Mouse (Mus musculus): ENCODE measurements around the gene Alox12b. TPM values are rescaled to one million over a fixed set of nuclear protein-coding genes. Genes with fewer than 3 reads are reported as not detected.

Gene Alox12b
- total and polyA plus RNA-seq, 3 experiments, result not detected

- TF ChIP-seq BHLHE40 (IDR thresholded peaks at IDR 0.05; ENCODE audit: borderline replicate concordance, low read depth, low read length), result no peak
- TF ChIP-seq SIN3A (IDR thresholded peaks at IDR 0.05; ENCODE audit: low read length), result no peak
- TF ChIP-seq ETS1 (IDR thresholded peaks at IDR 0.05; ENCODE audit: low read depth, low read length), result no peak
- TF ChIP-seq CTCF (IDR thresholded peaks at IDR 0.05 in 2 of 3, conservative IDR thresholded peaks at IDR 0.05 in 1 of 3; ENCODE audit: control insufficient read depth in 1 of 3, insufficient read depth in 1 of 3, low read depth in 2 of 3, low read length in 3 of 3, poor library complexity in 1 of 3, severe bottlenecking in 1 of 3), result peak in 1 of 3 experiments; percentile 9; a peak in 1 of 6 replicates
- TF ChIP-seq NELFE (IDR thresholded peaks at IDR 0.05; ENCODE audit: low read depth, low read length), result no peak
- no peak for TF ChIP-seq E2F4 (IDR thresholded peaks at IDR 0.05; ENCODE audit: borderline replicate concordance, low read depth, low read length)
- TF ChIP-seq USF2 (IDR thresholded peaks at IDR 0.05; ENCODE audit: borderline replicate concordance in 1 of 2, insufficient read depth in 1 of 2, low read depth in 1 of 2, low read length in 2 of 2), result no peak
- no peaks in the 10 kb centered on the region for H3K4me1 ChIP-seq (ENCODE audit: control insufficient read depth in 1 of 2, insufficient read depth in 2 of 2, low read length in 2 of 2)
- no peaks in the 10 kb centered on the region for H3K79me2 ChIP-seq (ENCODE audit: control insufficient read depth, insufficient read depth, low read length, poor library complexity)
- H3K9me3 ChIP-seq (replicated peaks; ENCODE audit: insufficient read depth, low read length), result no peaks in the 10 kb centered on the region
- no peaks in the 10 kb centered on the region for H3K36me3 ChIP-seq (ENCODE audit: control insufficient read depth in 1 of 2, insufficient read depth in 2 of 2, low read length in 2 of 2)
- no peak overlapping the region for H3K9ac ChIP-seq (ENCODE audit: control insufficient read depth, low read depth, low read length, poor library complexity, severe bottlenecking)
- no peak for DNase-seq (ENCODE audit: low read depth, low spot score)
- H3K27ac ChIP-seq (ENCODE audit: control insufficient read depth, low read depth, low read length), result no peak overlapping the region
- no peak overlapping the region for H3K4me3 ChIP-seq (ENCODE audit: control insufficient read depth in 1 of 2, insufficient read depth in 1 of 2, low read depth in 2 of 2, low read length in 2 of 2)
- peaks cover 16 to 19% of the 10 kb centered on the region in 2 experiments for H3K27me3 ChIP-seq (ENCODE audit: control insufficient read depth in 1 of 2, insufficient read depth in 2 of 2, low read length in 2 of 2)
Measured at GRCm38 (mm10) chr11:69196766-69197165, 40.0 kb downstream of the Alox12b start.

- Histone ChIP-seq H3K9ac (ENCODE audit: control insufficient read depth, low read depth, low read length, poor library complexity, severe bottlenecking) (no peak overlapping the region), H3K27ac (ENCODE audit: control insufficient read depth, low read depth, low read length) (no peak overlapping the region), H3K9me3 (replicated peaks; ENCODE audit: insufficient read depth, low read length) (no peaks in the 10 kb centered on the region), H3K79me2 (ENCODE audit: control insufficient read depth, insufficient read depth, low read length, poor library complexity) (no peaks in the 10 kb centered on the region), H3K27me3 (ENCODE audit: control insufficient read depth in 1 of 2, insufficient read depth in 2 of 2, low read length in 2 of 2) (peaks cover 16 to 20% of the 10 kb centered on the region in 2 experiments), H3K4me1 (ENCODE audit: control insufficient read depth in 1 of 2, insufficient read depth in 2 of 2, low read length in 2 of 2) (no peaks in the 10 kb centered on the region), H3K4me3 (ENCODE audit: control insufficient read depth in 1 of 2, insufficient read depth in 1 of 2, low read depth in 2 of 2, low read length in 2 of 2) (no peak overlapping the region), H3K36me3 (ENCODE audit: control insufficient read depth in 1 of 2, insufficient read depth in 2 of 2, low read length in 2 of 2) (no peaks in the 10 kb centered on the region)
- DNase-seq (ENCODE audit: low read depth, low spot score), result no peak
- TF ChIP-seq GABPA (IDR thresholded peaks at IDR 0.05; ENCODE audit: low read depth, low read length), result no peak
Measured at GRCm38 (mm10) chr11:69197194-69197593, 40.4 kb downstream of the Alox12b start.

GRCm38 (mm10) chr11:69197743-69198142 is 41.0 kb downstream of the Alox12b start, which contains the start of gene Alox8:
Gene Alox8, minus strand, starts transcription at chr11:69197843.
- DNase-seq (ENCODE audit: low read depth, low spot score), result no peak
- Histone ChIP-seq H3K27me3 (ENCODE audit: control insufficient read depth in 1 of 2, insufficient read depth in 2 of 2, low read length in 2 of 2) (peaks cover 16 to 20% of the 10 kb centered on the region in 2 experiments), H3K9ac (ENCODE audit: control insufficient read depth, low read depth, low read length, poor library complexity, severe bottlenecking) (no peak within 1 kb of the TSS), H3K36me3 (ENCODE audit: control insufficient read depth in 1 of 2, insufficient read depth in 2 of 2, low read length in 2 of 2) (no peaks in the 10 kb centered on the region), H3K27ac (ENCODE audit: control insufficient read depth, low read depth, low read length) (no peak within 1 kb of the TSS), H3K9me3 (replicated peaks; ENCODE audit: insufficient read depth, low read length) (no peaks in the 10 kb centered on the region), H3K79me2 (ENCODE audit: control insufficient read depth, insufficient read depth, low read length, poor library complexity) (no peaks in the 10 kb centered on the region), H3K4me1 (ENCODE audit: control insufficient read depth in 1 of 2, insufficient read depth in 2 of 2, low read length in 2 of 2) (no peaks in the 10 kb centered on the region), H3K4me3 (ENCODE audit: control insufficient read depth in 1 of 2, insufficient read depth in 1 of 2, low read depth in 2 of 2, low read length in 2 of 2) (no peak within 1 kb of the TSS)
- TF ChIP-seq POLR2A (IDR thresholded peaks at IDR 0.05; ENCODE audit: control insufficient read depth in 1 of 2, insufficient read depth in 1 of 2, low read depth in 1 of 2, low read length in 2 of 2, poor library complexity in 1 of 2), result no peak
- TF ChIP-seq USF2 (IDR thresholded peaks at IDR 0.05; ENCODE audit: borderline replicate concordance in 1 of 2, insufficient read depth in 1 of 2, low read depth in 1 of 2, low read length in 2 of 2), result no peak
- TF ChIP-seq GABPA (IDR thresholded peaks at IDR 0.05; ENCODE audit: low read depth, low read length), result no peak
- no peak for TF ChIP-seq MAFK (IDR thresholded peaks at IDR 0.05; ENCODE audit: borderline replicate concordance, low read depth, low read length)
- TF ChIP-seq POLR2AphosphoS5 (IDR thresholded peaks at IDR 0.05; ENCODE audit: borderline replicate concordance, low read depth, low read length), result no peak
- no peak for TF ChIP-seq CHD2 (IDR thresholded peaks at IDR 0.05; ENCODE audit: low read length)
- no peak for TF ChIP-seq MEF2A (IDR thresholded peaks at IDR 0.05; ENCODE audit: extremely low read depth, insufficient replicate concordance, low read depth, low read length, poor library complexity, severe bottlenecking)
- no peak for TF ChIP-seq TBP (IDR thresholded peaks at IDR 0.05; ENCODE audit: low read depth, low read length)
- TF ChIP-seq SMC3 (IDR thresholded peaks at IDR 0.05; ENCODE audit: low read depth, low read length), result no peak
- TF ChIP-seq UBTF (IDR thresholded peaks at IDR 0.05; ENCODE audit: borderline replicate concordance, insufficient read depth, low read depth, low read length), result no peak
